Mouse (Mus musculus) heart, postnatal 14 days (tissue): ENCODE measurements around the gene BC049730. TPM values are rescaled to one million over a fixed set of nuclear protein-coding genes. Genes with fewer than 3 reads are reported as not detected.
"Not testable (repeated sequence)": the region's sequence is repeated elsewhere in the genome, so short reads cannot be mapped to it uniquely, and the experiment has no call there.

Source experiments
- DNase-seq, 2 experiments: peaks; one replicate each; pipeline ENCODE4 v3.0.0; 2021 to 2022
- intact Hi-C: fragments of 180-260 bp; cut with DNase I; formaldehyde crosslinking; loops from one replicate; pipeline ENCODE4 v1.15.1; 2025
- long read RNA-seq, 2 experiments: library from polyadenylated mRNA; stranded (forward); transcript quantifications; one replicate each; pipeline ENCODE4 v2.0.0; 2021
- total RNA-seq, 2 experiments: library from RNA; stranded (reverse); gene quantifications; 2 replicates each; pipeline ENCODE4 v1.2.3; 2021

The BC049730 gene
- not detected for total RNA-seq
- long read RNA-seq, experiment 1 = 0 reads
- long read RNA-seq, experiment 2 = 0 reads

- DNase-seq = no peak
- intact Hi-C loops = no loop called here
Observed at GRCm38 (mm10) chr7:24708832-24709292, at the start of gene BC049730. Gene BC049730, plus strand, starts transcription at chr7:24709242.

GRCm38 (mm10) chr7:24659737-24660357 lies 49.2 kb upstream of the BC049730 start:
- intact Hi-C loops = loop anchor here (10.0 kb wide), 1 partner anchor 185 kb away; no protein-coding TSS in a partner anchor
- DNase-seq = no peak

GRCm38 (mm10) chr7:24661118-24661904 lies 47.7 kb upstream of the BC049730 start:
- intact Hi-C loops = loop anchor here (10.0 kb wide), 1 partner anchor 187 kb away; no protein-coding TSS in a partner anchor
- DNase-seq = no peak

- peak; percentile 55 to 74 for DNase-seq
- intact Hi-C loops = loop anchor here (1.0 to 10.0 kb wide), 2 partner anchors 61 to 188 kb away; no protein-coding TSS in a partner anchor
Observed at GRCm38 (mm10) chr7:24662575-24662974, 46.5 kb upstream of the BC049730 start.

- no peak for DNase-seq
- intact Hi-C loops = loop anchor here (10.0 kb wide), 1 partner anchor 190 kb away; no protein-coding TSS in a partner anchor
Observed at GRCm38 (mm10) chr7:24664301-24664700, 44.7 kb upstream of the BC049730 start.

GRCm38 (mm10) chr7:24664959-24665358 lies 44.1 kb upstream of the BC049730 start:
- no peak for DNase-seq
- intact Hi-C loops = loop anchor here (10.0 kb wide), 1 partner anchor 190 kb away; no protein-coding TSS in a partner anchor

- intact Hi-C loops = loop anchor here (2.0 kb wide), 1 partner anchor 49 kb away; no protein-coding TSS in a partner anchor
Observed at GRCm38 (mm10) chr7:24671944-24672439, 37.0 kb upstream of the BC049730 start.

GRCm38 (mm10) chr7:24676575-24676974 lies 32.5 kb upstream of the BC049730 start, which contains the start of gene Tex101:
Gene Tex101, minus strand, starts transcription at chr7:24676675.
- intact Hi-C loops = no loop called here
- DNase-seq = no peak

More at GRCm38 (mm10) chr7:24671944-24672439, 37.0 kb upstream of the BC049730 start:
- no peak for DNase-seq

- intact Hi-C loops = not testable (repeated sequence)
Observed at GRCm38 (mm10) chr7:24684121-24684520, 24.9 kb upstream of the BC049730 start.

GRCm38 (mm10) chr7:24687519-24687918 lies 21.5 kb upstream of the BC049730 start:
- DNase-seq, intact Hi-C loops: not testable (repeated sequence)

More at GRCm38 (mm10) chr7:24684121-24684520, 24.9 kb upstream of the BC049730 start:
- DNase-seq = peak in 1 of 2 experiments; percentile 6

GRCm38 (mm10) chr7:24692693-24693092 lies 16.3 kb upstream of the BC049730 start:
- DNase-seq, intact Hi-C loops: not testable (repeated sequence)

- intact Hi-C loops, DNase-seq: not testable (repeated sequence)
Observed at GRCm38 (mm10) chr7:24697891-24698290, 11.2 kb upstream of the BC049730 start.

GRCm38 (mm10) chr7:24702841-24703240 lies 6.2 kb upstream of the BC049730 start:
- intact Hi-C loops = not testable (repeated sequence)

GRCm38 (mm10) chr7:24715039-24715438 lies 6.0 kb downstream of the BC049730 start:
- no peak for DNase-seq
- intact Hi-C loops = no loop called here

More at GRCm38 (mm10) chr7:24702841-24703240, 6.2 kb upstream of the BC049730 start:
- DNase-seq = not testable (repeated sequence)

- intact Hi-C loops, DNase-seq: not testable (repeated sequence)
Observed at GRCm38 (mm10) chr7:24726808-24727207, 17.8 kb downstream of the BC049730 start, which contains the start of gene Gm4763. Gene Gm4763, minus strand, starts transcription at chr7:24726908.

GRCm38 (mm10) chr7:24735970-24736670 lies 27.1 kb downstream of the BC049730 start:
- intact Hi-C loops = no loop called here
- no peak for DNase-seq

GRCm38 (mm10) chr7:24750695-24751094 lies 41.7 kb downstream of the BC049730 start:
- intact Hi-C loops = no loop called here
- no peak for DNase-seq

GRCm38 (mm10) chr7:24751610-24752009 lies 42.6 kb downstream of the BC049730 start:
- DNase-seq = no peak
- intact Hi-C loops = no loop called here

GRCm38 (mm10) chr7:24753476-24753875 lies 44.4 kb downstream of the BC049730 start:
- no peak for DNase-seq
- intact Hi-C loops = no loop called here

- intact Hi-C loops = no loop called here
- DNase-seq = no peak
Observed at GRCm38 (mm10) chr7:24758520-24758919, 49.5 kb downstream of the BC049730 start.
